Mouse (Mus musculus) lung, adult 2 months (tissue): ENCODE results near the gene Znhit3.

ENCODE experiments used
- CTCF ChIP-seq: fragments of 200-500 bp; IDR thresholded peaks from 2 replicates; pipeline ENCODE4 v1.5.1; 2011; ENCODE audit warnings: mild to moderate bottlenecking, low read length, control low read depth; ENCODE audit not compliant: insufficient read depth
- POLR2A ChIP-seq: fragments of 200-500 bp; IDR thresholded peaks from 2 replicates; pipeline ENCODE4 v1.6.1; 2011; ENCODE audit warnings: low read depth, mild to moderate bottlenecking, control low read depth, low read length, borderline replicate concordance; ENCODE audit errors: extremely low read depth

DNA sequence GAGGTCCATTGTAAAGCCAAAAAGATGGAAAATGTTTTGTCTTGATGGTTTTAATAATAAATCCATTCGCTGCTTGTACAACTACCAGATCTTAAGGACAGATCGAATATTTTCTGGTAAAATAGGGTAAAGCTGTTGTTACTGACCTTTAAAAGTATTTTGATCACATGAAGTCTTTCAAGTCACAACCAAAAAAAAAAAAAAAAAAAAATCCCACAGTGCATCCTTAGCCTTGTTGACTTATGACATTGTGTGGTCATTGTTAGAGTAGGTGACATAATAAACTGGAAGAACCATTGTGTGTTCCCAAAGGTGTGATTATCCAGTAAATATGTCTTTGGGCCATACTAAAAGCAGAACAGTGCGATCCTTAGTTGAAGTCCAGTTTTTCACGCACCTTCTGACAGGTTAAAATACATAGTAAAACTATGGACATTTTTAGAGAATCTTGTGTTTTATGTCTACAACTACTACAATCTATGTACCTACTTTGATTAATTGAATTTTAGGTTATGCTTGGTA, 44.6 kb downstream of the Znhit3 start:
- TF ChIP-seq CTCF (no peak), POLR2A (no peak)
